Mouse (Mus musculus): ENCODE measurements around the gene Guk1. TPM values are rescaled to one million over a fixed set of nuclear protein-coding genes. Genes with fewer than 3 reads are reported as not detected.

The Guk1 gene
- polyA plus RNA-seq (2014; fragmentation: Nextera tagmentation; extraction: Ambion mirVana), result 205 and 261 TPM in 2 replicates

GRCm38 (mm10) chr11:59192059-59192386, at the start of gene Guk1:
Gene Guk1, minus strand, starts transcription at chr11:59192212.
- 0 out of 2 replicates have a peak, but pooled peaks have one; percentile 14 for ATAC-seq (ENCODE audit: low FRiP score, low TSS enrichment)
- WGBS, result 4% methylated on average over 16 of the region's 16 CpGs

GRCm38 (mm10) chr11:59239796-59240195, 47.8 kb upstream of the Guk1 start:
- WGBS, result 75% methylated on average over 4 of the region's 4 CpGs
- DNase-seq (no peak), ATAC-seq (ENCODE audit: low FRiP score, low TSS enrichment) (no peak)

More at GRCm38 (mm10) chr11:59192059-59192386, at the start of gene Guk1:
- Histone ChIP-seq H3K27me3 (ENCODE audit: control insufficient read depth, insufficient read depth, low read length) (no peaks in the 10 kb centered on the region), H3K4me1 (ENCODE audit: control insufficient read depth, insufficient read depth, low read length) (peaks cover 14% of the 10 kb centered on the region; the same call in 1 of the 2 replicates), H3K4me3 (replicated peaks; ENCODE audit: low read depth, low read length) (peak within 1 kb of the TSS; percentile 63), H3K36me3 (ENCODE audit: control insufficient read depth, insufficient read depth, low read length) (no peaks in the 10 kb centered on the region), H3K9me3 (ENCODE audit: control insufficient read depth, low read length) (no peaks in the 10 kb centered on the region), H3K9ac (replicated peaks; ENCODE audit: low read length) (peak within 1 kb of the TSS; percentile 74), H3K4me2 (ENCODE audit: low read length) (peak within 1 kb of the TSS; percentile 77), H3K27ac (replicated peaks; ENCODE audit: low read depth, low read length) (peak within 1 kb of the TSS; percentile 91)
- no peak for DNase-seq

GRCm38 (mm10) chr11:59239428-59239785, 47.4 kb upstream of the Guk1 start:
- ATAC-seq (ENCODE audit: low FRiP score, low TSS enrichment), result no peak
- H3K36me3 ChIP-seq (ENCODE audit: control insufficient read depth, insufficient read depth, low read length), result no peaks in the 10 kb centered on the region
- 0 out of 2 replicates have a peak, but pooled peaks cover 3% of the 10 kb centered on the region for H3K27me3 ChIP-seq (ENCODE audit: control insufficient read depth, insufficient read depth, low read length)
- no peak overlapping the region for H3K4me2 ChIP-seq (ENCODE audit: low read length)
- no peaks in the 10 kb centered on the region for H3K9me3 ChIP-seq (ENCODE audit: control insufficient read depth, low read length)
- no peak overlapping the region for H3K27ac ChIP-seq (replicated peaks; ENCODE audit: low read depth, low read length)
- H3K9ac ChIP-seq (replicated peaks; ENCODE audit: low read length), result no peak overlapping the region
- 71% methylated on average over 4 of the region's 4 CpGs for WGBS
- no peak overlapping the region for H3K4me3 ChIP-seq (replicated peaks; ENCODE audit: low read depth, low read length)
- H3K4me1 ChIP-seq (ENCODE audit: control insufficient read depth, insufficient read depth, low read length), result peaks cover 13% of the 10 kb centered on the region; the same call in 1 of the 2 replicates
- no peak for DNase-seq

More at GRCm38 (mm10) chr11:59239796-59240195, 47.8 kb upstream of the Guk1 start:
- H3K9ac ChIP-seq (replicated peaks; ENCODE audit: low read length), result no peak overlapping the region
- no peak overlapping the region for H3K4me3 ChIP-seq (replicated peaks; ENCODE audit: low read depth, low read length)
- no peak overlapping the region for H3K27ac ChIP-seq (replicated peaks; ENCODE audit: low read depth, low read length)
- H3K9me3 ChIP-seq (ENCODE audit: control insufficient read depth, low read length), result no peaks in the 10 kb centered on the region
- H3K36me3 ChIP-seq (ENCODE audit: control insufficient read depth, insufficient read depth, low read length), result no peaks in the 10 kb centered on the region
- peaks cover 13% of the 10 kb centered on the region; the same call in 1 of the 2 replicates for H3K4me1 ChIP-seq (ENCODE audit: control insufficient read depth, insufficient read depth, low read length)
- H3K27me3 ChIP-seq (ENCODE audit: control insufficient read depth, insufficient read depth, low read length), result 0 out of 2 replicates have a peak, but pooled peaks cover 3% of the 10 kb centered on the region
- H3K4me2 ChIP-seq (ENCODE audit: low read length), result no peak overlapping the region

- H3K27ac ChIP-seq (replicated peaks; ENCODE audit: low read depth, low read length), result no peak overlapping the region
- no peaks in the 10 kb centered on the region for H3K36me3 ChIP-seq (ENCODE audit: control insufficient read depth, insufficient read depth, low read length)
- no peak overlapping the region for H3K4me2 ChIP-seq (ENCODE audit: low read length)
- no peak overlapping the region for H3K9ac ChIP-seq (replicated peaks; ENCODE audit: low read length)
- DNase-seq, result peak; percentile 76
- no peaks in the 10 kb centered on the region for H3K9me3 ChIP-seq (ENCODE audit: control insufficient read depth, low read length)
- WGBS, result 4% methylated on average over 15 of the region's 15 CpGs
- peak; percentile 53 for ATAC-seq (ENCODE audit: low FRiP score, low TSS enrichment)
- 0 out of 2 replicates have a peak, but pooled peaks cover 3% of the 10 kb centered on the region for H3K27me3 ChIP-seq (ENCODE audit: control insufficient read depth, insufficient read depth, low read length)
- H3K4me3 ChIP-seq (replicated peaks; ENCODE audit: low read depth, low read length), result no peak overlapping the region
- H3K4me1 ChIP-seq (ENCODE audit: control insufficient read depth, insufficient read depth, low read length), result peaks cover 13% of the 10 kb centered on the region; the same call in 1 of the 2 replicates
Measured at GRCm38 (mm10) chr11:59238525-59239427, 46.8 kb upstream of the Guk1 start.

GRCm38 (mm10) chr11:59232797-59233196, 40.8 kb upstream of the Guk1 start:
- no peak overlapping the region for H3K27ac ChIP-seq (replicated peaks; ENCODE audit: low read depth, low read length)
- peaks cover 4% of the 10 kb centered on the region; the same call in 1 of the 2 replicates for H3K4me1 ChIP-seq (ENCODE audit: control insufficient read depth, insufficient read depth, low read length)
- WGBS, result 57% methylated on average over 2 of the region's 2 CpGs
- ATAC-seq (ENCODE audit: low FRiP score, low TSS enrichment), result no peak
- 0 out of 2 replicates have a peak, but pooled peaks cover 3% of the 10 kb centered on the region for H3K27me3 ChIP-seq (ENCODE audit: control insufficient read depth, insufficient read depth, low read length)
- no peak overlapping the region for H3K9ac ChIP-seq (replicated peaks; ENCODE audit: low read length)
- no peak for DNase-seq
- no peaks in the 10 kb centered on the region for H3K36me3 ChIP-seq (ENCODE audit: control insufficient read depth, insufficient read depth, low read length)
- no peaks in the 10 kb centered on the region for H3K9me3 ChIP-seq (ENCODE audit: control insufficient read depth, low read length)
- H3K4me2 ChIP-seq (ENCODE audit: low read length), result no peak overlapping the region
- H3K4me3 ChIP-seq (replicated peaks; ENCODE audit: low read depth, low read length), result no peak overlapping the region

GRCm38 (mm10) chr11:59230144-59230760, 38.2 kb upstream of the Guk1 start:
- no peaks in the 10 kb centered on the region for H3K9me3 ChIP-seq (ENCODE audit: control insufficient read depth, low read length)
- ATAC-seq (ENCODE audit: low FRiP score, low TSS enrichment) (no peak), DNase-seq (peak; percentile 76)
- peaks cover 22% of the 10 kb centered on the region for H3K4me1 ChIP-seq (ENCODE audit: control insufficient read depth, insufficient read depth, low read length)
- no peak overlapping the region for H3K27ac ChIP-seq (replicated peaks; ENCODE audit: low read depth, low read length)
- H3K27me3 ChIP-seq (ENCODE audit: control insufficient read depth, insufficient read depth, low read length), result no peaks in the 10 kb centered on the region
- WGBS, result 14% methylated on average over 7 of the region's 7 CpGs
- H3K4me3 ChIP-seq (replicated peaks; ENCODE audit: low read depth, low read length), result no peak overlapping the region
- no peaks in the 10 kb centered on the region for H3K36me3 ChIP-seq (ENCODE audit: control insufficient read depth, insufficient read depth, low read length)
- H3K9ac ChIP-seq (replicated peaks; ENCODE audit: low read length), result no peak overlapping the region
- no peak overlapping the region for H3K4me2 ChIP-seq (ENCODE audit: low read length)

- 5% methylated on average over 59 of the region's 59 CpGs for WGBS
- H3K4me3 ChIP-seq (replicated peaks; ENCODE audit: low read depth, low read length), result peak within 1 kb of the TSS; percentile 73
- peaks cover 27% of the 10 kb centered on the region for H3K4me1 ChIP-seq (ENCODE audit: control insufficient read depth, insufficient read depth, low read length)
- H3K36me3 ChIP-seq (ENCODE audit: control insufficient read depth, insufficient read depth, low read length), result 0 out of 2 replicates have a peak, but pooled peaks cover 6% of the 10 kb centered on the region
- H3K9ac ChIP-seq (replicated peaks; ENCODE audit: low read length), result peak within 1 kb of the TSS; percentile 76
- H3K9me3 ChIP-seq (ENCODE audit: control insufficient read depth, low read length), result no peaks in the 10 kb centered on the region
- H3K27me3 ChIP-seq (ENCODE audit: control insufficient read depth, insufficient read depth, low read length), result no peaks in the 10 kb centered on the region
- ATAC-seq (ENCODE audit: low FRiP score, low TSS enrichment) (peak; percentile 95), DNase-seq (peak; percentile 99)
- H3K4me2 ChIP-seq (ENCODE audit: low read length), result peak within 1 kb of the TSS; percentile 96
- H3K27ac ChIP-seq (replicated peaks; ENCODE audit: low read depth, low read length), result peak within 1 kb of the TSS; percentile 92
Measured at GRCm38 (mm10) chr11:59228122-59228953, 36.3 kb upstream of the Guk1 start, which contains the start of gene Arf1. Gene Arf1, minus strand, starts transcription at chr11:59228270.

GRCm38 (mm10) chr11:59227604-59228121, 35.7 kb upstream of the Guk1 start:
- 0 out of 2 replicates have a peak, but pooled peaks cover 6% of the 10 kb centered on the region for H3K36me3 ChIP-seq (ENCODE audit: control insufficient read depth, insufficient read depth, low read length)
- ATAC-seq (ENCODE audit: low FRiP score, low TSS enrichment) (peak; percentile 73), DNase-seq (no peak)
- H3K9ac ChIP-seq (replicated peaks; ENCODE audit: low read length), result peak overlapping the region; percentile 76
- peak overlapping the region; percentile 96 for H3K4me2 ChIP-seq (ENCODE audit: low read length)
- H3K27ac ChIP-seq (replicated peaks; ENCODE audit: low read depth, low read length), result peak overlapping the region; percentile 92
- 0% methylated on average over 50 of the region's 51 CpGs for WGBS
- H3K4me1 ChIP-seq (ENCODE audit: control insufficient read depth, insufficient read depth, low read length), result peaks cover 27% of the 10 kb centered on the region
- H3K27me3 ChIP-seq (ENCODE audit: control insufficient read depth, insufficient read depth, low read length), result no peaks in the 10 kb centered on the region
- H3K9me3 ChIP-seq (ENCODE audit: control insufficient read depth, low read length), result no peaks in the 10 kb centered on the region
- peak overlapping the region; percentile 73 for H3K4me3 ChIP-seq (replicated peaks; ENCODE audit: low read depth, low read length)
